Mouse (Mus musculus): ENCODE measurements around the gene Trpd52l3. TPM values are rescaled to one million over a fixed set of nuclear protein-coding genes. Genes with fewer than 3 reads are reported as not detected.
"Not testable (repeated sequence)": the region's sequence is repeated elsewhere in the genome, so short reads cannot be mapped to it uniquely, and the experiment has no call there.

Trpd52l3 gene
- total RNA-seq (2021), result not detected
- long read RNA-seq, experiment 1, result 0 reads
- long read RNA-seq, experiment 2, result 0 reads

DNA sequence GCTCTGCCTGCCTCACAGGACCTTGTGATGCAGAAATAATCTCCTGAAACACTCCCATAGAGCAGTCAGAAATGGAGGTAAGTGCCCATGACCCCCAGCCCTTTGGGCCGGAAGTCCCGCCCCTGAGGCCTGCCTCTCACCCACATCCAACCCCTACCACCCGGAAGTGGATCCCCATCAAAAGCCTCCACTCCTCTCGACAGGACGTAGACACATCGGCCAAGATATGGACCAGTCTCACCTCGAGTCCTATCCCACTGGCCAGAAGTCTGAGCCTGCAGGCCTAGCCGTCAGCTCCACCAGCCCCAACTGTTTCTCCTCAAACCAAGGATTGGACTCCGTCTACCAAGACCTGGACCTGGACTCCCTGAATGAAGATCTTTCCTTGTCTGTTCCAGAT lies at the start of gene Trpd52l3:
Gene Trpd52l3 (plus strand): TSS at position 170 of the 400 bp plus-strand sequence.
- no peak for DNase-seq

DNA sequence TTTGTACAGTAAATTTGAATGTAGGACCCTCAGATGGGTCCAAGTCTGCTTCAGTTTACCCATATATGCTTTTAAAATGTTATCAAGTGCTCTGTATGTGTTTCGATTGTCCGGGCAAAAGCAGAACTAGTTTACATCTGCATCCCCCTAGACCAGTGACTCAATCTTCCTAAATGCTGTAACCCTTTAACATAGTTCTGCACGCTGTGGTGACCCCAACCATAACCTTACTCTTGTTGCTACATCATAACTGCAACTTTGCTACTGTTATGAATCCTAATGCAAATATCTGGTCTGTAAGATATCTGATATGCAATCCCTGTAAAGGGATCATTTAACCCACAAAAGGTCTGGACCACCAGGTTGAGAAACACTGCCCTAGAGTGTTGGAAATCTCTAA lies 49.8 kb upstream of the Trpd52l3 start:
- no peak for DNase-seq

DNA sequence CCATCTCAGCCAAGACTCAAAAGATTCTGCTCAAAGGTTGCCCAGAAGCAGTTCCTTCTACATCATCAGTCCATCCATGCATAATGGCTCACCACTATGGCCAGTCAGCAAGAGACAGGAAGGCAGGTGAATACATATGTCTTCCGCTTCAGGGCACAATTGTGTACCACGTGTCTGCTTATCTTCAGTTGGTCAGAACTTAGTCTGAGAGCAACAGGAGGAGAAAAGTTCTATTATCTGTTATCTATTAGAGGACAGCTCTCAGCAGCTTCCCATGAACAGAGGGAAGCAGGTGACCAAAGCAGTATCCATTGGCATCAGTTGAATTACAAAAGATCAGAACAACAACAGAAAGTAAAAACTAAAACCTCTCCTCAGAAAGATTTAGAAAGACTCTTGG lies 48.1 kb upstream of the Trpd52l3 start:
- DNase-seq, result no peak

DNA sequence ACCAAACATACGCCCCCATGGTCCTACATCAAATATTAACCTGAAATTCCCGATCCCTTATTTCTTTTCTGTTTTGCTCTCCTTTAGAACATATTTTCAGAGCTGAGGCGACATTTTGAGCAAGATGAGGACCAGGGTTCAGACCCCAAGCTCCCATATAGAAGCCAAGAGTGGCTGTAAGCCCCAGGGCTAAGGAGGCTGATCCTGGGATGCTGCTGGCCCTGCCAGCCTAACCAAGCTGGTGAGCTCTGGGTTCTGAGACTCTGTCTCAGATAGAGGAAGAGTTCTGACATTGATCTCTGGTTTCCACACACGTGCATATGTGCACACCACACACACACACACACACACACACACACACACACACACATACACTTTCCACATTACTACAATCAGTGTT lies 42.7 kb upstream of the Trpd52l3 start:
- DNase-seq, result no peak

DNA sequence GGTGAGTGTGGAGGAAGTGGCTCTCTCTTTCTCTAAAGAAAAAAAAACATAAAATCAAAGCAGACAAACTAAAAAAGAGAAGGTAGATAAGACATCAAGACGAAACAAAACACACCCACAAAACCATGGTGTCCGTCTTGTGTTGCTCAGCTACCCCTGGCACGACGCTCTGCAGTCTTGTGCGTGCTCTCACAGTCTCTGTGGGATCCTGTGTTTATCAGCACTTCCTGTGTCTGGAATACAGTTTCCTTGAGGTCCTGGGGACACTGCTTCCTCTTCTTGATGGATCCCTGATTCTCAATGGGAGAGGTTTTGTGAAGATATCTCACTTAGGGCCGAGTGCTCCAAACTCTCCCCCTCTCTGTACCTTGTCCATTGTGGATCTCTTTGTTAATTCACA lies 41.7 kb upstream of the Trpd52l3 start:
- no peak for DNase-seq

DNA sequence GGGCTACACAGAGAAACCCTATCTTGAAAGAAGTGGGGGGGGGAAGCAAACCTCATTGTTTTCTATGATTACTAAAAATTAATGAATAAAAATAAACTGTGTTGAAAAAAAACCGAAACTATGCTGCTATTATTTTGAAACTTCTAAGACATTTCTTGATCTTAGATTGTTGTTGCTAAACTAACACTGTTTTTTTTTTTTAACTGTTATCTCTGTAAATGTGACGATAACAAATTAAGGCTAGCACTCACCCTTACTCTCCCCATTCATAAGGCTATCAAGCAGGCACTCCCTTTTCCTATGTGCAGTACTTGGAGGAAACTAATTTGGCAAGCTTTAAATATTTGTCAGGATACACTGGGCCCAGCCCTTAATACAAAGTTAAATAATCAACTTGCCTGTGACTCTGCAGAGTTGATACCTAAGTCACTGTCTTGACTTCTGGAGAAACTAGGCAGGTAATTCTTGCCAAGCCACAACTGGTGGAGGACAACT lies 39.9 kb upstream of the Trpd52l3 start:
- DNase-seq, result peak in 1 of 2 experiments; percentile 22

DNA sequence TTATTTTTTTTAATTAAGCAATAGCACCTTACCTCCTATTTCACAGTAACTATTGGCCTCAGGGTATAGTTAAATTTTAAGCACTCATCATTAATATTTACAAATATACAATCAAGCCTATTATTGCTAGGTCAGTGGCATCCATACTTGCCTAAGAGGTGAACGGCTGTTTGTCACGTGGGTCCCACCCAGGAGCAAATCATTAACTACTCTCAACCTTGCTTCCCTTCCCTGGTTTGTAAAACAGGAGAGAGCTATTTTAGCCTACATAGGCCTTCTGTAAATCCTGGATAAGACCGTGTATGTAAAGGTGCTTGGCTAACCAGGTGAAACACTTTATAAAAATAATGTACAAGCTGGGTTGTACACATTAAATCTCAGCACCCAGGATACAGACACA lies 35.6 kb upstream of the Trpd52l3 start:
- no peak for DNase-seq

DNA sequence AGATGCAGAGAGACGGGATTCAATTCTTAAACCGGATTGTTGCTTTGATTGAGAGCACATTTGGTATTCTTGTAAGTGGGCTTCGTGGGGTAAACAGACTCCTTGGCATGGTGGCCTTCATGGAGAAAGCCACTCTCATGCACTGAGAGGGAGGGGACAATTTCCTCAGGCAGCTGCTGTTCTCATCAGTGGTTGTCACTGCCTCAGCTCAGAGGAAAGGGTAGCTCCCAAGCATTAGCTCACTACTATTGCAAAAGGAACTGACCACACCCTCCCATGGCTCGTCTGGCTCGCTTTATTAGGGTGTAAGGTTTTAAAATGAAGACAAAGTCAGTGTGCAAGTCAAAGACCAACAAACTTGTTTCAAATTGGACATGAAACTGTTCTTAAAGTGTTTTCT lies 30.2 kb upstream of the Trpd52l3 start:
- peak; percentile 66 to 84 for DNase-seq

DNA sequence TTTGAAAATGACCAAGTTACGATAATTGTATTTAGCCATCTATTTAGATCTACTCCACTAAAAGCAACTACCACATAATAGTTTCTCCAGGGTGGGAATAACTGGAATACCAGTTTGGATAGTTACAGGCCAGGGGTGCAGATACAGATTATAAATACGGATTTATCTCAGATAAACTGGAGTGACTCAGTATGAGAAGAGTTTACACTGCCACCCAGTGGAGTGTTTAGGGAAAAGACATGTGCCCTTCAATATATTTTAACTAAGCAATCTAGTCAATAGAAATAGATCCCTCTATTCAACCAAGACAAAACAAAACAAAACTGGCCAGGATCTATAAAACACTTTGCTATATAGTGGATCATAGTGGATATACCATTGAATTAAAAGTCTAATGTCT lies 24.7 kb upstream of the Trpd52l3 start:
- peak; percentile 32 to 60 for DNase-seq

DNA sequence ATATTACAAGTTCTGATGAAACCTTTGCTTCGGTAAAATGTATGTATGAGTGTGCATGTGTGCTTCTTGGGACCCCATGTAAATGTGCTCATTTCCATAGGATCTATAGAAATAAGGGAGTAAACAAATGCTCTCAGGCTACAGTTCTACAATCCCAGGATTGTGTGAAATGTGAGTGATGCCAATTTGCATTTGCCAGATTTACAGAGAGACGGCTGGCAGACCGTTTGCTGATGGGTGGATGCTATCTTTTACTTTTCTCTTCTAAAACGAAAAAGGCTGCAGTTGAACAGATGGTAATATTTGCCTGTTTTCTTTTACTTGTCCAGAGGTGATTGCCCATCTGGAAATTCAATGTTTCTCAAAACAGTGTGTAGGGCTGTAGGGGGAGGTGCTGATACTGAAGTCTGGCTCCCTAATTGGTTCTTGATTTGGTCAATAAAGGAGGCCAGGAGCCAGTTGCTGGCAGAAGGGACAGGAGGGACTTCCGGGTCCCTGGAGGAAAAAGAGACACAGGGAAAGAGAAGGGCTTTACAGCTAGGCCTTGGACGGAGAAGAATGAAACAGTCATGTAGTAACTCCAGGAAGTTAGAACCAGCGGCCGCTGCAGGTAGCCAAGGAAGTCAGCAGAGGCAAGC lies 24.0 kb upstream of the Trpd52l3 start:
- DNase-seq, result no peak

DNA sequence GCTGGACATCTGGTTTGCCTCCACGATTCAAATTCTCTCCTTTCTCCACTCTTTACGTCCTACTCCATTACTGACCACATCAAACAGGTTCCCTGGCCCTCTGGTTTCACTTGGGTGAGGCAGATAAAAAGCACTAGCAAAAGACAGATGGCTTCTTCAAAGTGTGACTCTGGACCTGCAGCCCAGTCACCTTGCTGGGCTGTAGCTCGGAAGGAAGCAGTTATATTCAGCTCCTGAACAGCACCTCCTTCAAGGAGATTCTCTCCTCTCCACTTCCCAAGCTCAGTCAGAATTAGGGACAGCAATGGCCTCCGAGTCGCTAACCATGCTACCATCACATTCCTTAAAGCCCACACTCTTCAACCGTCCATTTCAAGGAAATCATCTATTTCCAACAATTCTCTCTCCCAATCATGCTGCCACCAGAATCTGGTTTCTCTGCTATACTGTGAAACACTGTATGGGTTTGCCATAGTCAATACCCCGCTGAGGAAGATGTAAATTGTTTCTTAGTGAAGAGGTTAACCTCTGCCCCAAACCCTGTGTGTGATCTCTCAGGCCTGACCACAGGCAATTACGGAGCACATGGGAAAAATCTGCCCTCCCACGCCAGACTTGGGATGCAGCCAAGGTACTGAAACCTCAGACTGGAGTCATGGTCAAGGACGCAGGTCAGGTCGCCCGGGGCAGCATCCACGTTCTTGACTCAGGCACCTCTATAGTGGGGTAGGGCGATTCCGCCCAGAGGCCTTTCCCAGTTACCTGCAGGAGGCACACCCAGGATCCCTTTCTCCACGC lies 19.2 kb upstream of the Trpd52l3 start:
- DNase-seq, result peak in 1 of 2 experiments; percentile 18

DNA sequence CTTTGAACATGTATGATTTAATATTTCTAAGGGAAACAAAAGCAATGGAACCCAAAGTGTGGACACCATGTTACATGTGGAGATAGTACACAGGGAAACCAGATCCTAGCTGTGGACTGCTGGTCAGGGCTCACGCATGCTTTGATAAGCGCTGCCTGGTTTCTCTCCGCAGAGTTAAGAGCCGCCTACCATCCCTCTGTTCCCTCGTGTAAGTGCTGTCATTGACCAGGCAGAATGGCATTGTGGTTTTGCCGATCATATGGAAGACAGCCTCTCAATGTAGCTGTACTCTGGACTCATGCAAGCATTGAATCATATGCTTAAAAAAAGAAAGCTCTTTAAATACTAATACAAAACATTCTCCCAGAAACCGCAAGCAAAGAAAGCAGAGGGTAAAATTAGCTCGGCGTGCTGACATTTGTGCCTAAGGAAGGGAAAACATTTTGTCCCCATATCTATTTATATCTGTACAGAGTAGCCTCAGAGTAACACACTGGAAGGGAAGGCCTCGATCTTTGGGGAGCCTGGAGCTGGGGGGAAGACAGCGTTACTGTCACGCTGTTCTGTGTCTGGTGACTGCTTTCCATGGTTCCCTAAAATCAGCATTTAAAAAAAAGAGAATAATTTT lies 17.0 kb upstream of the Trpd52l3 start:
- peak; percentile 31 to 39 for DNase-seq

DNA sequence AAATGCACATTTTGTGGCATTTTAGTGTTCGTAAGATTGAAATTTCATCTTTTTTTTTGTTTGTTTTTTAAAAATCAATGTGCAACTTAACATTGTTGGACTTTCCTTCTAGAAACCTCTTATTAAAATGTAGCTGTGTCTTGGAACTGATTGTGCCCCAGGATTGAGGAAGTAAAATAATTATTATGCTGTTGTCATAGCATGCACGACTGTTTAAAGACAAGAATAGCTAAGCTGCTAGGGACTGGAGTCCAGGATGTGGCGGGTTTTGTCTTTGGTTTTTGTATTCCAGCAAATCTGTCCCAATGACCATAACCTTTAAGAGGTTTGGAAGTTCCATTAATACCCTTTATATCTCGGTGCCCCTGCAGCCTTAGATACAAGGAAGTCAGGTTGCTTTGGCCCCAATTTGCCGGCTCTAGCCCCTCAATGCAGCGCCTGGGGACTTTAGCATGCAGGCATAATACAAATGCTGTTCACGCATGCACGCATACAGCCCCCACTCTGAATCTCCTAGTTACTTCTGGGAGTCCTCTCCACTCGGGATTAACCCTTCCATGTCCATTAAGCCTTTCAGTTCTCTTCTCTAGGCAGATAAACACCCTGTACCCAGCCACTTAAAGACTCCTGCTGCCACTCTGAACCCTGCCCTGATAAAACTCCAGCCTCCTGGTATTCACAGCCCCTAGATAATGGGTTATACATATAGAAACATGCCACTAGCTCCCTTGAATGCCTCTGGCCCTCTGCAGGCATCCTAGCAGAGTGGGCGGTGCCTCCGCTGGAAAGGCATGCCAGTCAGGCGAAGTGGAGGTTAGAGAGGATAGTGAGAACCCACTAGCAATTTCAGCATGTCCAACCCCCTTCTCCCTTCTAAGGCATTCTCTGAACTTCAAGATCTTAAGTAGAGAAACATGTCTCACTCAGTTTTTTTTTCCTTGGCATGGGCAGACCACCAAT lies 2.9 kb upstream of the Trpd52l3 start:
- DNase-seq, result no peak

DNA sequence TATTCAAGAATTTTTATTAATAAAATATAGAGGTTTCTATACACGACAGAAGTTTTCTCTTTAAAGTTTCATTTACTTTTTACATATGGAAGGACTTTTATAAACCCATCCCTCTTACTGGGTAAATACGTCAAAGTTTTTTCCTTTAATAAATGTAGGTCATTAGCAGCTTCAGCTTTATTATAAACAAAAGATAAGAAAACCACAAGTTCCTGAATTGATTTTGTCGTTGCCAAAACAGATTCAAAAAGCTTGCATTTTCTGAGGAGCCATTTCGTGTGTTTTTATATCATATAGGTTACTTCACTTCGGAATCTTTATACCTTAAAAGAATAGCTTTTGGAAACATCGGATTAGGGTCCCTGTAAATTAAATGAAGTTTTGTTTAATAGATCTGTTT lies 2.0 kb upstream of the Trpd52l3 start:
- no peak for DNase-seq

DNA sequence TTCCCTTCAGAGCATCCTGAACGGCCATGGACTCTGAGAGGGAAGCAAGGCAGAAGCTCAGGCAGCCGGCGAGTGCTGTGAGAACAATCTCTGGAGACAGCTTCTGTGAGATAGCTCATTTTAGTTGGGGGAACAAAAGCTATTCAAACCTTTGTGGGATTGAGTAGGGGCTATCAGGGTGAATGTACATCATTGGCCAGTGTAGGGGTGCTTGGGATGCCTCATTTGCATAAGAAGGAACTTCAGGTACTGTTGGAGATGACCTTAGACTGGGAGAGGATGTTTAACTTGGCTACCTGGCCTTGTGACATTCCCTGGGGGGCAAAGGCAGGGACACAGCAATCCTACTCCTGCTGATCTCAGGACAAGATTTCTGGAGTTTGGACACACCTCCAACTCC lies 2.8 kb downstream of the Trpd52l3 start:
- no peak for DNase-seq

DNA sequence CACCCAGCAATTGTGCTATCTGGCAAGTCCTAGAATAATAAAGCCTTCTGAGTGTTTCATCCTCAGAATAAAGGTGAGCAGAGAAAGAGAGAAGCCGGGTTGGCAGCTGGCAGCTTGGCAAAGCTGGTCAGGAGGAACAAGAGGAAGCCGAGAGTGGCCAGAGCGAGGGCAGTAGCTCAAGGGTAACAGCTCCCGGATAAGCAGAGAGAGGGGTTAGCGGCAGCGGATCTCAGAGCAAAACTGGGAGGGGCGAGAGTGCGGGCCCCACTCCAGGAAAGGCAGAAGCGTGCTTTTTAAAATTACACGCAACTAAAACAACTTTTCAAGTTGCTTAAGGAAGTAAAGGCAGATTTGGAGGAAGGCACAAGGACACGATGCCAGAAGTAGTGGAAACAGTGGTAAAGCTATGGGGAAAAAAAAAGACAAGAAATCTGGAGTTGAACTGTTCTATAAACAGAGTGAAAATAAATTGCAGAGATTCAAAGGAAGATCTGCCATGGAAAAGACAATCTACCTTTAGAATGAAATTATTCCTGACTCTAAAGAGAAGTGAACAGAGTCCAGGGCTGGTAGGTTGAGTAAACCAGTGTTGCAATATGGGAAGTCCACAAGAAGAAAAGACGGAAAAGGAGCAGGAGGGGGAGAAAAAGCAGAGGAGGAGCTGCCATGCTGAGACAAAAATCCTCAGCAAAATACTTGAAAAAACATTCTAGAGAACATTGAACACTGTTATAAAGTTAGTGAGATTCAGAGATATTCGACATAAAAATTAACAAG lies 7.1 kb downstream of the Trpd52l3 start:
- no peak for DNase-seq

DNA sequence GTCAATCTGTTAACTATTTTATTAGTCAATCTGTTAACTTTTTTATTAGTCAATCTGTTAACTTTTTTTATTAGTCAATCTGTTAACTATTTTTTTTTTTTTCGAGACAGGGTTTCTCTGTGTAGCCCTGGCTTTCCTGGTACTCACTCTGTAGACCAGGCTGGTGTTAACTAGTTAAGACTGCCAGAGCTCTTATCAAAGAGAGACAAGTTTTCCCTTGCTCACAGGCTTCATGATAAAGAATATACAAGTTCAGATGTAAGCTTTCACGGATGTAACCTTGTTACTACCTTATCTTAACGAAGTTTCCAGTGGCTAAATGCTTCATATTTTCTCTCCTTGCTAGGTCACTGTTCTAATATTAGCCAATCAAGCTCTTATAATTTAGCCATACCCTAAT lies 10.7 kb downstream of the Trpd52l3 start:
- no peak for DNase-seq

DNA sequence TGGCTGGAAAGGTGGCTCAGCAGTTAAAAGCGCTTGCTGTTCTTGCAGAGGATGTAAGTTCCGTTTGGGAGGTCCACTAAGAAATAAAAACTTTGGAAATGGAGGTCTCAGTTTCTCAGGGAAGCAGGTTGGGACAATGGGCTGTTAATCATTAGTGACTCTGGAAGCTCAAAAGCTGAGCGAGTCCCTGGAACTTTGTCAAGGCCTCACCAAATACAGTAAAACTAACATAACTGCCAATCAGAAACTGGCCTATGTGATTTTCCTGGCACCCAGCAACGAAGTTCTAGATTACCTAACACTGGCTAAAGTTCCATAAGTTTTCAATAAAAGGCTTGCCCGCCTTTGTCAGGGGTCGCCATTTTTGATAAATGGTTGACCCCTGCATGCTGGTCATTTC lies 12.6 kb downstream of the Trpd52l3 start:
- DNase-seq, result no peak

DNA sequence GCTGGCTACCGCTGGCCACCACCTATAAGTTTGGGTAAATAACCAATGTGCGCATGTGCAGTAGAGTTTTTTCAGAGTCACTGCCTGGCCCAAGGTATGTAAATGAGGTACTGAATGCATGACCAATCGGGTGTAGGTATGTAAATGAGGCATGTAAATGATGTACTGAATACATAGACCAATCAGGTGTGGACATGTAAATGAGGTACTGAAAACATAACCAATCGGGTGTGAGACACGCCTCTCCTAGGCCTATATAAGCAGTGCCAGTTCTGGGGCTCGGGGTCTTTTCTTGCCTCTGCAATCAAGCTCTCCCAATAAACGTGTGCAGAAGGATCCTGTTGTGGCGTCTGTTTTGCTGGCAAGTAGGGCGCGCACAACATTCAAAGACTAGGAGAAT lies 19.8 kb downstream of the Trpd52l3 start:
- not testable (repeated sequence) for DNase-seq

DNA sequence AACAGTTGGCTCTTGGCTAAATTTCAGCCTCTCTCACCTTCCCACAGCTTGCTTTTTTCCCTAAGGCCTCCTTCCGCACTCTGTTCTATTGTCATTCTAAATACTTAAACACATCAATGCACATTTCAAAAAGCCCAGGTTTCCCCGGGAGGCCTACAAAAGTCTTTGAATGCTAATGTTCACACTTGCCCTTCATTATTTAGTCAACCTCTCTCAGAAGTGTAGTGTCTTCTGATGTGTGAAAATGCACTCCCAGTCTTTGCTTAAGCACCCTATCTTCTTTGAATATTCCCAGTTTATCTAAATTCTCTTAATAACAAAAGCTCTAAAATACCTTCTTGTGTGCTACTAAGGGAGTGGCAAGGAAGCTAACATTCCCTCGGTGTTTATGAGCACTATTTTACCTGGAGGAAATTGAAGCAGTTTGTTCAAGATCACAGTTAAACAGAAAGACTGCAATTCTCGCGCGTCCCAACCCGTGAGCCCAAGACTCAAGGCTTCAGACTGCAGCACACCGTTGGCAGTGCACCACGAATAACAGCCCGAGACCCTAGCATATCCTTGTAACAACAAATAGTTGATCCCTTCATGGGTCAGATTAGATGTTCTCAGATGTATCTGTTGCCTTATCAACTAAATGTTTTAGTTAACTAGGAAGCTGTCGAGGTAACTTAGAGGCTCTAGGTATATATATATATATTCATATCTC lies 25.6 kb downstream of the Trpd52l3 start:
- DNase-seq, result no peak
